Mouse (Mus musculus): ENCODE measurements around the gene Zfp189.
"Not testable (repeated sequence)": the region's sequence is repeated elsewhere in the genome, so short reads cannot be mapped to it uniquely, and the experiment has no call there.

The Zfp189 gene

DNA sequence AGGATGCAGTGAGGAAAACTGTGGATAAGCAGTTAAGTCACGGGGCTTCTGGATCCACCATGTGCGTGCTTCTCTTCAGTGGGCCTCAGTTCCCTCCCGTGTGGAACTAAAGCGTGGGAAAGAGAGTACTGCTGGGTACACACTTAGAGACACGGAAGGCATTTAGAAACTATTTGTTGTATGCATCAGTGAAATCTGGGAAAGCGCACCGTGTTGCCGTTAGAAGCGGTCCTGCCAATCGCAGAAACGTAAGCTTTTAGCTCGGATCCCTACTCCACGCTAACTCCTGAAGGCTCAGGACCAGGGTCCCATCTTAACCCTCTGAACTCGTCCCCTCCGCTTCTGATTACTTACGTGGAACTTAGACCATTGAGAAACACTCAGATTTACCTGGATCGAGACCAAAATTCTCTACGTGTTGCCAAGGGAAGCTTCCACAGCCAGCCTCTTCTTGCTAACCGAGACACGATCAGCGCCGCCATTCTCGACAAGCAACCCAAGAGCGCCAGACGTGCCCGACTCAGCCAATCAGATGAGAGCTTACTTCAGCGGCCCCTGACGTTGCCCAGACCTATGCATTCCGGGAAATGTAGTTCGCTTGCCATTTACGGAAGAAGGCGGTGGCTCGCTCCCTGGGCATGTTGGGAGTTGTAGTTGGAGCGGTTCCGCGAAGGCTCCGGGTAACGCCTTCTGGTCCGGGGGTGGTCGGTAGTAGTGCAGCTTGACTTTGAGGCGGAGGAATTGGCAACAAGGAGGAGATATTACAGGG, at the start of gene Zfp189, which contains the start of gene Mrpl50:
Gene Zfp189 (plus strand): TSS at position 605 of the 769 bp plus-strand sequence.
Gene Mrpl50 (minus strand): TSS at position 522 of the 769 bp plus-strand sequence.
- peak; percentile 96 for DNase-seq (ENCODE audit: low spot score)

DNA sequence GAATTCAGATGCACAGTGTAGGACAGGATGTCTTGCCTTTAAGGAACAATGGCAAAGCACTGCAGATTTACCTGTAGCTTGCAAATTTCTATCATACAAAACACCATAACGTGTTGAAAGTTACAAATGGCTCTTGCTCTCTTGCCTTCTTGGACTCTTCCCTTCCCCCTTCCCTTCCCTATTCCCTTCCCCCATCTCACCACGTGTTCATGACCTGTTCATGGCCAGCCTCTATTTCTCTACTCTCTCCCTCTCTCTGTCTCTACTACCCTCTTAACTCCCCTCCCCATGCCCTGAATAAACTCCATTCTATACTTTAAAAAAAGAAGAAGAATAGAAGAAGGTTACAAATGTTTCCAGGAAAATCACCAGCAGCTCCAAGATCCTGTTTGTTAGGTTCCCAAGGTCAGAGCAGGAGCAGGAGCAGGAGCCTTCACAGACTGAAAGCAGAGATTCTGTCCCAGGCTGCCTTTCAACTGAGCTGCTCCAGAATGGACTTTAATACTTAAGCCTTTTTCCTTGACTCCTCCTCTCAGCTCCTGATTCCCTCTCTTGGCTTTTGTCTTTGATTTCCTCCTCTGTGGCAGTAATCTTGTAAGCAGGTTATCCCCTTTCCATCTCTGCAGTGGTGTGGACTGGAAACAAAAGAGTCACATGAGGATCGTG, 47.4 kb upstream of the Zfp189 start, which contains the start of gene Acnat1:
Gene Acnat1 (minus strand): TSS at position 478 of the 666 bp plus-strand sequence.
- no peak for DNase-seq (ENCODE audit: low spot score)

DNA sequence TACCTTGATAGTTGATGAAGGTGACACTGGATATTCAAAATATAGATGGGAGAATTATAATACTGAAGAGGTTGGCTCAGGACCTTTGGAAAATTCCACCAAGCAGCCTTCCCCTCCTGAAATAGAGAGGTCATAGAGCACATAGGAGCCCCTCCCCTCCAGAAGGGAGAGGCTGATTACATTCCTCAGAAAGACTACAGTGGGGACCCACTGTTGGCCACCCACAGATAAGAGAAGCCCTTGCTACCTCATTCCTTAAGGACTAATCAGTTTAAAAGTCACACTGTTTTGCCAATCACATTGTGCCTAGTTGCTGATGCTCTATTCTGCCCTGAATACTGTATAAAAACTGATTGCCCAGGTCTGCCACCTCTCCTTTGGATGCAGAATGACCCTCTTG, 46.4 kb upstream of the Zfp189 start:
- DNase-seq (ENCODE audit: low spot score) = no peak

DNA sequence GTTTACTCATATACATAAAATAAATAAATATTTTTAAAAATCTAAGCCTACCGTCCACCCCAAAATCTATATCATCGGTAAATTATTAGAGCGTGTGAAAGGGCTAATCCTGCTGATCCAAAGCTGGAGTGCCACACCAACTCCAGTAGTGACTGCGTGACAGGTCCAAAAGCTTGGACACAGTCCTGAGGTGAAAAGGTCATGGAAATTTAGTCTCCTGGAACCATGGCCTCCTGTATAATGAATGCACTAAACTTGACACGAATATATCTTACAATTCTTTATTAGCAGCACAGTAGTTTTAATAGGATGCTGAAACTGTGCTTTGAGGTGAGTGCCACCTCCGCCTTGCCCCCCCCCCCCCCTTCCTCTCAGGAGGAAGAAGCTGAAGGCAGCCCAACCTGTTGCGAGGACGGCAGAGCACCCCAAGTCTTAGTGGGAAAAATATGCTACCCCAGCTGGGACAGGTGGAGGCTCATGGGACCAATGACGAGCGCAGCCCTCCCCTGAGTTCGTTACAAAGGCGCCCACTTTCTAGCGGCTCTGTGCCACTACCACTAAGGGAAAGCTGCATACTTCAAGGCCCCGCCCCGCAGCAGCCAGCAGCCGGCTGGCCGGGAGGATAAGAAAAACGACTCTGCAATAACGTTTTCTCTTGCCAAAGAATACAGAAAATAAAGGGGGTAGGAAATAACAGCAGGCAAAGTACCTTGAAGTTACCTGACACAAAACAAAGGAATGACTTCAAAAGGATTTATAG, 42.7 kb upstream of the Zfp189 start:
- DNase-seq (ENCODE audit: low spot score) = peak; percentile 40

DNA sequence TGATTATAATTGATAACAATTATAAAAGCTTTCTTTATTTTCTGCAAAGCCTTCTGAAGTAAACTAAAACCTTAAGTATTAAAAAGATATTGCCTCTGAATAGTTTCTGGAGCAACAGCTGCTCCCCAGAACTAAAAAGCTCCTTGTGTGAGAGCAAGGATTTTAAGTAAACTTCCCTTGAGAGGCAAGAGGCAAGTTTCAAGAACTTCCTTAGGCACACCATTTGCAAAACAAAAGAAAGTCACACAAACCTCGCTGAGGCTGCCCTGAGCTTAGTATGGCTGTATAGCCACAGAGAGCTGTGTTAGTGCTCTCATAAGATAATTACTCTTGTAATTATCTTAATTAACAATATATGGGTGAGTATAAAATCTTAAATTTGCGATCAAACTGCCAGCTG, 41.9 kb upstream of the Zfp189 start:
- DNase-seq (ENCODE audit: low spot score) = not testable (repeated sequence)

DNA sequence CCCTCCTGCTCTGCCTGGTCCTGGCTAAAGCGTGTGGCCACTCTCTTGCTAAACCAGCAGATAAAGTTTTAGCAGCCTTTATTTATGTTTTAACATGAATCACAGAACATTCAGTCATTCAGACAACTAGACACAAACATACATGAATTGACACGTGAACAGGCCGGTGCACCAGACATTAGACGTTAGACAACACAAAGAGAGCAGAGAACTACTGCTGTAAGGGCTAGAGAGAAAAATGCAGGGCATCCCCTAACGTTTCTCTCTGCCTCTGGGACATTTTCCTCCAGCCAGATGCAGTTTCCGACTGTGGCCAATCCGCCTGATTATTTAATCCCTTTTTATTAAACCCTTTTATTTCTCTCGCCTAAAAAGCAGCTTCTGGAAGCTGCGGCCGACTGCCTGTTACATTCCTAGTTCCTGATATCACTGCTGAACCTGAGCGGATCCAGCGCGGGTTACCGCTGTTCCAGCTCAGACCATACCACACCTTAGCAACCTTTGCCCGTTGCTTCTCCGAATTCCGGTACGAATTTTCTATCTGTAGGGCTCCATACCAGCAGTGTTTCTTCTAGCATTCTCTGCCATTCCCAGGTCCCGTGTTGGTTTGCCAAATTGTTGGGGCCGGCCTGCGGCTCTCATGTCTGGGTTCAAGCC, 40.7 kb upstream of the Zfp189 start:
- DNase-seq (ENCODE audit: low spot score) = no peak

DNA sequence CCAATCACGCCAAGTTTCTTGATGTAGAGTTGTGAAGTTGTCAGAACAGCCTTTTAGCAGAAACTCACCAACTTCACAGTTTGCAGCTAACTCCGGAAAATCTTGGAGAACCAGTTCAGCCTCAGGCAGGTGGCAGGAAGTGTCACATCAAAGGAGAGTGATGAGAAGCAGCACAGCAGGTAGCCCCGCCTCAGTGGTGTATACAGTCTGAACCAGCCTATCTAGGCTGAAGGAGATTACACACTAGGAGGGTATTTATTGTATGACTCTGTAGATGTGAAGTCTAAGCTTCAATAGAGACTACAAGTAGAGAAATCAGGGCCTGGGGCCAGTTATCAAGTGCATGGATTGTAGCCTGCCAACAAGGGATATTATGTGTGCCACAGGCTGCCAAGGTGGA, 40.1 kb upstream of the Zfp189 start:
- DNase-seq (ENCODE audit: low spot score) = no peak

DNA sequence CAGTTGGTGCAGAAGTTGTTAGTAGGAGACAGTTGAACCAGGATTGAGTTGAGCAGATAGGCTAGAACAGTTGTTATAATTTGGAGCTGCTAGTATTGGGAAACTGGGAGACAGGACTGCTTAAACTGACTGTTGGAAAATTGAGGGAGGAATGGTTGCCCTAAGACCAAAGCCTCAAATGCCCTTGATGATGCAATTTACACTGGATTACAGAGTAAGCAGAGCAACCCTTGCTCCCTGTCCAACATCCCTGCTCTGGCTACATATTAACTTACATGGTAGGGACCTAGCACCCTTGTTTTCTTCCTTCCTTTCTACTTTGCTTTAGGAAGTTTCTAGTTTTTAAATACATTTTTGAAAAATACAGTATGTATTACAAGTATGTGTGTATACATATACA, 35.5 kb upstream of the Zfp189 start:
- DNase-seq (ENCODE audit: low spot score) = no peak

DNA sequence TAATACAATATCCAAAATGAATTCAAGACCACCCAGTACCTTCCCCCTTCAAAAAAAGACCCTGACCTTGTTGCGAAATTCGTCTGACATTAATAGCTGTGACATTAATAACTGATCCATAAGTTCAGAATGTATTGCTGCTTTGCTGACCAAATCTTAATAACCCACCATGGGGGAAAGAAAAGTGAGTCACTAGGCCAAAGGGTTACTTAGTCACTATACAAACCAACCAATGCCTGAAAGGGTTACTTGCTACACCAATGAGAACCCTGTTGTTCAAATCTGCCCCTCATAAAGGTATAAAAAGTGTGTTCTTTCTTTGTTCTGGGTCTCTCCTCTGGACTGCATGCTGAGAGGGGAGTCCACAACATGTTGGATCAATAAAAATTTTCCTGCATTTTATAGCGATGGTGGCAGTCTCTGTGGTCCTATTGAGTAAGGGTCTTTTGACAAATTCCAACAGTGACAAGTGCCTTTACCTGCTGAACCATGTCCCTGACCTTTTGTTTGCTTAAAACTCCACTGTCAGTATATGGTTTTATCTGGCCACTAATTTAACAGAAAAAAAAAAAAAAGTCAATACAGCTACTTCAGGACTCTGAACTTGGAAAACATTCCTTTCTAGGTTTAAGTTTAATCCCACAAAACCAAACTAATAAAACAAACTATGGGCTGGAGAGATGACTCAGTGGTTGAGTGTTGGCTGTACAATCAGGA, 34.9 kb upstream of the Zfp189 start:
- not testable (repeated sequence) for DNase-seq (ENCODE audit: low spot score)

DNA sequence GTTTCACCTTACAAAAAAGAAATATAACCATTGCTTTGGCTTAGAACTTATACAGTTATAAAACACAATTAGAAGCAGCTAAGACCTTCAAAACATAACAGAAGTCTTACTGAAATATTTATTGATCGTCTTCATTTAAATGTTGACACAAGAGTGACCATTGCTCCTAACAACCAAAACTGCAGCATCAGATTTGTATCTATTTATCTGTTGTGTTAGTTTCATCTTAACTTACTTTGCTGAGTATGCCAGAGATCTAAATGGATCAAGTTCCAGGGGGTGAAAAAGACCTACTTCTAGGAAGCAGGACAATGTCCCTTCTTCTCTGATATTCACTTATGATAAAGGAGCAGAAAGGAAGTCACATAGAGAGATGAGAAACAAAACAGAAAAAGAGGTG, 17.4 kb upstream of the Zfp189 start:
- no peak for DNase-seq (ENCODE audit: low spot score)

DNA sequence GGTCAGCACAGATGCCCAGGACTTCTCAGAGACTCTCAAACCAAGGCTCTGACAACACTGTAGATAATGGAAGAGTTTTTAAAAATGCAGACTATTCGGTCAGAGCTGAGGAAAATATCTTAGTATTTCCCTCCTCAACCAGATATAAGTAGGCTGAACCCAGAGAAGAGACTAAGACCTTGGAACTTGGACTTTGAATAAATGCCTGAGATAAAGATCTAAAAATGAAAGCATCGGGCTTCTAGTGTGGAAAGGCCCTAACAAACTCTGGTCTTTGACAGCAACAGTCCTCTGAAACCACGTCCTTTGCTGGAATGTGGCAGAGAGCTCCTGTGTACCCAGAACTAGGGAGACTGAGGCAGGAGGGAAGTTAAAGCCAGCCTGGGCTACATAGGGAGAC, 14.6 kb upstream of the Zfp189 start, which contains the start of gene Baat:
Gene Baat (minus strand): TSS at position 172 of the 400 bp plus-strand sequence.
- no peak for DNase-seq (ENCODE audit: low spot score)

DNA sequence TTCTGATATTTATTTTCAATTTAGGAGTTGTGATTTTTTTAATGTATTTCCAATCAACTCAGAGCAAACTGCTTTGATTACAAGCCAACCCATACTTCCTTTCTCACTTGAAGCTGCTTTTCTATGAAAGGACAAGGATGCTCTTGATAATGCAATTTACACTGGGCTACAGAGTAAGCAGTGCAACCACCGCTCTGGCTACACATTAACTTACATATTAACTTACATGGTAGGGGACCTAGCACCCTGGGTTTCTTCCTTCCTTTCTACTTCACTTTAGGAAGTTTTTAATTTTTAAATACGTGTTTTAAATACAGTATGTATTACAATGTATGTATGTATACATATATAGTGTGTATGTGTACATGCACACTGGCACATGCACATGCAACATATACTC, 11.8 kb upstream of the Zfp189 start:
- DNase-seq (ENCODE audit: low spot score) = no peak

DNA sequence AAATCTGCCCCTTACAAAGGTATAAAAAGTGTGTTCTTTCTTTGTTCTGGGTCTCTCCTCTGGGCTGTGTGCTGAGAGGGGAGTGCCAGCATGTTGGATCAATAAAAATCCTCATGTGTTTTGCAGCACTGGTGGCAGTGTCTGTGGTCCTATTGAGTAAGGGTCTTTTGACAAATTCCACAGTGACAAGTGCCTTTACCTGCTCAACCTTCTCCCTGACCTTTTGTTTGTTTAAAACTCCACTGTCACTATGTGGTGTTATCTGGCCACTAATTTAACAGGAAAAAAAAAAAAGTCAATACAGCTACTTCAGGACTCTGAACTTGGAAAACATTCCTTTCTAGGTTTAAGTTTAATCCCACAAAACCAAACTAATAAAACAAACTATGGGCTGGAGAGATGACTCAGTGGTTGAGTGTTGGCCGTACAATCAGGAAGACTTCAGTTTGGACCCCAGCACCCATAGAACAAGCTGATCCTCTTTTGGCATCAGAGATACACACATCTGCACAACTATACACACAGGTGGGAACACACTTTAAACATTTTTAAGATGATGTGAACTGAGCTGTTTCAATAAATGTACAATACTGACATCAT, 10.6 kb upstream of the Zfp189 start:
- DNase-seq (ENCODE audit: low spot score) = not testable (repeated sequence)

DNA sequence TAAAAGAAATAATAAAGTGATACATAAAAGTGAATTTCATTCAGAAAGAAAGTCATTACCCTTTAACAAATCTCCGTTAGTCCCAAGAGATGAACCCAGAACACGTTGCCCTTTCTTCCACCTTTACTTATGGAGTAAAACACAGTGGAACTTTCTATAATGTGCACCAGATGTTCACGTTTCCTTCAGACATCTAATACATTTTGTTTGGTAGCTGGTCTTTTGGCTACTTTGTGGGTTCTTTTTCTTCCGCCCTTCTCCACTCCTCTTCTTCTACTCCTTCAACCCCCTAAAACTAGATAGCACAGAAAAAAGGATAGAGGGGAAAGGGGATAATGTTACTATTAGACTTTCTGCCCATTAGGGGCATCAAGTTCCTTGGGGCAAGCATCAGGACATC, 8.3 kb upstream of the Zfp189 start:
- no peak for DNase-seq (ENCODE audit: low spot score)

DNA sequence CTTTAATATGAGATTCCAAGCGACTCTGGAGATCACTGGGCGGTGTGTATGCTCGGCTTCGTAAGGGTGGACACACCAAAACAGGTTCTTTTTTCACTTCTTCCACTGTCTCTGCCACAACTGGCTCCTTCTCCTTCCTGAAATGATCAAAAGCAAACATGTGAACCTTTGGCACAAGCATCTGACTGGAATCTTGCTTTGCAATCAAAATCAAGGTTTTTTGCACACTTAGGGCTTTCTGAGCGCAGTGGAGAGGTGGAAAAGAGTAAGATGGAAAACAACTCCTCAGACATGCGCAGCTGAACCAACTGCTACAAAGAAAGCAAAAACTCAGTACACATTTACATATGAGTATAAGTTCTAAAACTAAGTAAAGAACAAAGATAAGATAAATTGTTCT, 6.5 kb upstream of the Zfp189 start:
- no peak for DNase-seq (ENCODE audit: low spot score)

DNA sequence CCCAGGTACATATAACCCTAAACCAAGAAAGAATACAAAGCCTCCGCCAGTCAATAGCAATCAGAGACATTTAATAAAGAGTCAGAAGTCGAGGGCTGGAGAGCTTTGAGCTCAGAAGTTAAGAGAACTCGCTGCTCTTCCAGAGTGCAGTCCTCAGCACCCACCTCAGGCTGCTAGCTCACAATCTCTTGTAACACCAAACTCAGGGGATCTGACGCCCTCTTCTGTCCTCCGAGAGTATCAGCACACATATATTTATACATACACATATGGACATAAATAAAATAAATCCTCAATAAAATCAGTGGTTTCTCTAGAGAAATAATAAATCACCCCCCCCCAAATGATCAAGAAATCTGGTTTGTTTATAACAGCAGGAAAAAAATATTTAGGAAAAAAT, 1.5 kb upstream of the Zfp189 start:
- peak; percentile 15 for DNase-seq (ENCODE audit: low spot score)

DNA sequence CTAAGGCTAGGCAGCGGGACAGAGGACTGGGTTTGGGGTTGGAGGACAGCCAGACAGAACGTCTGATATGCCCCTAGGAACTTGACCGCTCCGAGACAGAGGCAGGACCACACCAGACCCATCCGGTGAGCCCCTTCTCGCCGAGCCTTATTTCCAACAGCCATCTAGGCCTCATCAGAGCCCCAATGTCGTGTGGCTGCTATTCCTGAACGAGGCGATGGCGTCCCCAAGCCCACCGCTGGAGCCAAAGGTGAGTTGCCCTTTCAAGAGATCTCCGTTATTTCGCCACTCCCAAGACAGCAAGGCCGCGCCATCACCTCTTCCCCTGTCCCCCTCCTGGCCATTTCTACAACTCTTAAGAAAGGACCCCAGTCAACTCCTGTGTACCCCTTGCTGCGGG, 370 bp downstream of the Zfp189 start:
- DNase-seq (ENCODE audit: low spot score) = no peak

DNA sequence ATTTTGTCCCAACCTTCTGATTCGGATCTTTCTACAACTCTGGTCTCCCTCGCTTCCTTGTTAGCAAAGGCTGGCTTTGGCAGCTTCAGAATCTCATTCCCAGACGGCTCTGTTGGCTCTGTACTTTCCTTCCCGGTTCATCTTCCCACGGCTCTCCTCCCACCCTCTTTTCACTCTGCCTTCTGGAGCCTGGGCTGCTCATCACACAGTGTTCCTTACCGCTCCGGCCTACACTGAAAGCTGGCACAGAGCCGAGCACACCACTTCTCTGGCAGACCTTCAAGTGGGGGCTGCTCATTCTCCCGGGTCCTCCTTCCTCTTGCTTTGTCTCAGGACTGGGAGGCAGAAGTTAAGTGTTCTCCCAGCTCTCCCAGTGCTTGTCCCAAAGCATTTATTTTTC, 1.6 kb downstream of the Zfp189 start:
- DNase-seq (ENCODE audit: low spot score) = no peak

DNA sequence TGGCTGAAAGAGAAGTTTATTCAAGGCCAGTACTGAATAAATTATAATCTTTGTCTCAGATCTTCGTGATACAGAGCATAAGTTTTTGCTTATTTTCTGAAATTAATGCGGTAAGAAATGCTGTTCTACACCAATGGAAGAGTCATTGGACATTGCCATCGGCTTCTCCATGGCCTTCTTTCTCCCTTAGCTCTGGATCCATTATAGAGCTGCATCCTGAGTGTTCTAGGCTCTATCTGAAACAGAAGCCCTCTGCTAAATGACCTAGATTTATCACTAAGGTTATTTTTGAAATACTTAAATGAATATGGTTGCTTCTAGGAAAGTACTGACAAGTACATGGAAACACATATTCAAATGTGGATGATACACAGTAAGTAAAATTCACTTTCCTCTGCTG, 14.1 kb downstream of the Zfp189 start:
- no peak for DNase-seq (ENCODE audit: low spot score)

DNA sequence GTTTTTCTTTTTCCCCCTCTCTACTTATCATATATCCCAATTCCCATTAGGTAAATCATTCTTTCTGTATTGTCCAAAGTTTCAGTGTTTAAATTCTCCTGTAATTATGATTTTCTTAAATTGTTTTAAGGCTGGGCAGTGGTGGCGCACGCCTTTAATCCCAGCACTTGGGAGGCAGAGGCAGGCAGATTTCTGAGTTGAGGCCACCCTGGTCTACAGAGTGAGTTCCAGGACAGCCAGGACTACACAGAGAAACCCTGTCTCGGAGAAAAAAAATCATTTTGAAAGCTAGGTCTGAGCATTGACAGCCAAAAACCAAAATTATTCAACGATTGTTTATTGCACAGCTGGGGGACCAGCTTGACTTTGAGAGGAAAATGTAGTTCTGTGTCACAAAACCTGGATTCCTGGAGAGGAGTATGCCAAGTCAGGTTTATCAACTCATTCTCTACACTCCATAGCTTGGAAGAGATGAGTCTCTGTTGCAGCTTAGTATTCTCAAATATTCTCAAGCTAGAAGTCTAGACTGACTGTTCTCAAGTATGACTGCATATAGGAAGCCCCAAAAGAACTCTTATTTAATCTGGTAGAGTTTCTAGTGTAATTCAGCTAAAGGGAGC, 14.8 kb downstream of the Zfp189 start:
- DNase-seq (ENCODE audit: low spot score) = no peak

DNA sequence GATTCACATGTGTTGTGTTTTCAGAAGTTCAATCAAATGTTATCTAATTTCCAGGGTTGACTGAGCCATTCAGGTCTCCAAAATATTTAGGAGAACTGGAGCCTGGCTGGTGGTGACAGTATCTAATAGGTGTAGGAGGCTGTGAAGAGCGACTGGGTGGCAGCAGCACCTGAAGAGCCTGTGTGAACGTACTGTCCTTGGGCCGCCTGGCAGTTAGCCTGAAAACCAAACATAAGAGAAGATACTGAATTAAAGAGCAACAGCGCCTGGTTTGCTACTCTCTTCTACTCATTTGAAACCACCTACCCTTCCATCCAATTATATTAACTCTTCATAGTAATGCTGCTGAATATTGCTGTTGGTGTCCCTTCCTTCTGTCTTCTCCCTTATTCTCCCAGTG, 15.7 kb downstream of the Zfp189 start:
- DNase-seq (ENCODE audit: low spot score) = no peak
